Mouse (Mus musculus): ENCODE data around the gene Igf2r.

Igf2r gene

DNA sequence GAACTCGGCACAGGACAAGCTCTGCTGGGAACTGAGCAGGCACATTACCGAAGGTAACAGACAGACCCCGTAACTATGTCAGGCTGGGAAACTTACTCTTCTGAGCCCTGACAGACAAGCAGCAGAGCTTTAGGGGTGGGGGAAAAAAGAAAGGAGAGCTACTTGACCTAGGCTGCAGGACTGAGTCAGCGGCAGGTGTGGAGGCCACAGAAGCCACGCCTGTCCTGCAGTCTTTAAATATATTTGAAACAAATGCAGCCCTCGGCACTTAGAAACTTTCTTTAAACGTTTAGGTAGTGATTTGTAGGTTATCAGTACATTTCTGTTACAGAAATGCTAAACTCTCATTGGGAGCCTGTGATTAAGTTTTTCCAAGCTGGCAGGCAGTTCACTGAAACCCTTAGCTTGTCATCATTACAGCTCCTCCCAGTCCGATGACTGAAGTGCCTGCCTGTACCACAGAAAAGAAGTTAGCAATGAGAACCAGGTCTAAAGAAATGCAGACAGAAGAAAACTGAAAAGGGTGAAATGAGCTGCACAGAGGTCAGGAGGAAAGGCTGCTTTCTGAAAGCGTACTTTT, 18.8 kb downstream of the Igf2r start:
- no peak for DNase-seq (ENCODE audit: low spot score in 2 of 2)

DNA sequence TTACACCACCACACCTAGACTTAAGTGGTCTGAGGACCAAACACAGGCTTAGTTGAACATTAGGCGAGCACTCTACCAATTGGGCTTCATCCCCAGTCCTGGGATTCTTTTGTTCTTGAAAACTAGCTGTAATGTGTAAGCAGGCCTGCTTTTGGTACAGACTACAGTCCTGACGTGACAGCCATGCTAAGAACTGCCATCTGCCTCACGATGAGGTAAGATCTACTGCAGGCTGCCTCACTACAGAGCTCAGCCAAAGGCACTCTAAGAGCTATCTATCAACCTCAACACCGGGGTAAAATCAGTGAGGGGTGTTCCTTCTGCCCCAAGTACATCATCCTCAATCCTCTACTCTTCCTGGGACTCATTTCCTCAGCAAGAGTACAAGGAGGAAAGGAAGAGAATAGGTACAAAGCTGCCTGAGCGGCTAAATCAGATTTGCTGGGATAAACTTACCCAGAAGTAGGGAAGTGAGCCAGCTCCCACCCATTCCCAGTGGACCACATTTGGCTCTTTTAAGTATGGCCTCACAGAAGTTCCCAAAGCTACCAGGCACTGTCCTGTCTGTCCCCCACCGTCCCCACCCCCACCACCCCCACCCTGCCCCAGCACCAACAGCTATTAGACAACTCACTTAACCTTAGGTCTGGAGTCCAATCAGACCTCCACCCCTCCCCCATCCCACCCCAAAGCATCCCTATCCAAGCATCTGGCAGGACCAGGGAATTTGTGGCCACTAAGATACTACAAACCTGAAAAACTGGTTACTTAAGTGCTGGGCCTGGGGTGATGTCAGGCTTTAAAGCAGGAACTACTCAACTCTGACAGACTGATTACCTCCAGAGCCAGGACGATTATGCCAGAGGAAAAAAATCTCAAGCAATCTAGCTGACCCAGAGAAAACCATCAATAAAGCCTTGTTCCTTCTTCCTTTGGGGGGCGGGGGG, 19.8 kb downstream of the Igf2r start:
- no peak for DNase-seq (ENCODE audit: low spot score in 2 of 2)

DNA sequence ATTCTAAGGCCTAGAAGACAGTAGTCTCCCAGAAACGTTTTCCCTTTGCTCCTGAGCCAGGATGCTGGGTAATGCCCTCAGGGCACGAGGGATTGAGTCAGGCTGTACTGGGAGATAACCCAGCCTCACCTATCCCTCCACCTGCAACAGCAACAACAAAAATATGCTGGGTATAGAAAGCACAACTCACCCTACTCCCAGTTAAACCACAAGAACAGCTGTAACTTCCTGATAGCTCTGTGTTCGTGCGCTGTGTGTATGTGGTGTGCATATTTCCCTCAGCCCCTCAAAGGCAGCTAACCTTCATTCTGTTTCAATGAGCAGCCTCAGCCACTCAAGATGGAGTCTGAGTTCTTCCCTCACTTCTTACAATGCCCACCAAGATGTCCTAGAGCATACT, 23.7 kb downstream of the Igf2r start:
- DNase-seq (ENCODE audit: low spot score in 2 of 2), result no peak

DNA sequence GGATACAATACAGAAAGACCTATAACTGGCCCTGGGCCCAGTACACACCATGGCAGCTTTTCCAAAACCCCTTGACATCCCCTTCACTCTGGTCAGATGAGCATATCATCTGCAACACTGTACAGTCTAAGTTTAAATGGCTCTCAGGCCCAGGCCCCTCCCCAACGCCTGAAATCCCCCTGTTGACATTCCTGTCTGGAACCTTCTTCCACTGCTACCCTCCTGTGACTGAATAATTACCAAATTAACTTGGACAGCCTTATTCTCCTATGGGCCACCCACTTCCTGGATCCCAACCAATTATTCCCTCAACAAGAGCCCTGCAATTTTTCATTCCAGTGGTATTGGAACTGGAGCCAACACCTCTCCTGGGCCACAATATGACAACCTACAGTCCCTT, 25.4 kb downstream of the Igf2r start:
- DNase-seq (ENCODE audit: low spot score in 2 of 2), result no peak

DNA sequence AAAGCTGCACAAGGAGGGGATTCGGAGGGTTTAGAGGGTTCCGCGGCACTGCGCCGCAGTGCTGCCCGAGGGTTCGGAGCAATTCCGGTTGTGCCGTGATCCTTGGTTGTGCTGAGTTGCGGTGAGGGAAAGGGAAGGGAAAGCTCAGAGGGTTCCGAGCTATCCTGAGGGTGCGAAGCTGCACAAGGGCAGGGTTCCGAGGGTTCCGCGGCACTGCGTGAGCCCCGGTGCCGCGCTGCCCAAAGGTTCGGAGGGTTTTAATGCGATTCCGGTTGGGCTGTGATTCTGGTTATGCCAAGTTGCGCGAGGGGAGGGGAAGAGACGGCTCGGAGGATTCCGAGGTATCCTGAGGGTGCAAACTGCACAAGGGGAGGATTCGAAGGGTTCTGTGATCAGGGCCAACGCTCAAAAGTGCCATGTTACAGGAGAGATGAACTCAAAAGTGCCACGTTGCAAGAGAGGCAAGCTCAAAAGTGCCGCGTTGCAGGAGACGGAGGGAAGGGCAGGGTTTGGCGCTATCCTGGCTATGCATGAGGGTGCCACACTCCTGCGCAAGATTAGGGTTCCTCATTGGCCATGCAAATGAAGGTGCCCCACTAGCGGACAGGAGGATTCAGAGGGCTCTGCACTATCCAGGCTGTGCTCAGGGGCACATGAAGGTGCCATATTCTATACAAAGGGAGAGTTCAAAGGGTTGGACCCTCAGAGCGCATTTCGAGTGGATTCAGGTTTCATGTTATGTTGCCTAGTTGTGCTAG, 27.1 kb downstream of the Igf2r start:
- no peak for DNase-seq (ENCODE audit: low spot score in 2 of 2)

DNA sequence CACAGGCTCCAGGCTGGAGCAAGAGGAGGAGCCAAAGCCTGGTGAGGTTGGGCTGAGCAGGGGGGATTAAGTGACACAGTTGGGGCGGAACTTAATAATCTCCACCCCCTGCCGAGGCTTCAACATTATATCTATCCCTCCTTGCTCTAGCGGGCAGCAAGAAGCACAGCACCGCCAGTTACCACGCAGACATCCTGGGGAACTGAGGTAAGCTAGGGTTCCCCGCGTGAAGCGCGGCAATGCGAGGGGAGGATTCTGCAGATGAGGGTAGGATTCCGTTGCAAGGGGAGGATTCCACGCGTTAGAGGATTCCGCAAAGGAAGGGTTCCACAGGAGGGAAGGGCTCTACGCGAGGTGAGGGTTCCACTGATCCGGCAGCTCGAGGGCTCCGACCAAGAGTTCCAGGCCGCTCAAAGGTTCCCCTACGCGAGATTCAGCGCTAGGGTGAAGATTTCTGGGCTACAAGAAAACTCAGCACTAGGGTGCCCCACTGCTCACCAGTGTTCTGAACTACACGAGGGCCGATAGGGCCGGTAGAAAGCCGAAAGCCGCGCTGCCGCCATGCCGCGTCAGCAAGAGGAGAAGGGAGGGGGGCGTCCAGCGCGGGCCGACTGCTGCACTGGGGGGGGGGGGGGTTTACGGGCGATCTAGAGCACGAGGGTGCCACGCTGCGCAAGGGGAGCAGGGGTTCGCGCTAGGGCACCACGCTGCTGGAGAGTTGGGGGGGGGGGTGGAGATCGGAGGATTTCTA, 28.1 kb downstream of the Igf2r start:
- DNase-seq (ENCODE audit: low spot score in 2 of 2), result peak in 1 of 2 experiments; percentile 41

DNA sequence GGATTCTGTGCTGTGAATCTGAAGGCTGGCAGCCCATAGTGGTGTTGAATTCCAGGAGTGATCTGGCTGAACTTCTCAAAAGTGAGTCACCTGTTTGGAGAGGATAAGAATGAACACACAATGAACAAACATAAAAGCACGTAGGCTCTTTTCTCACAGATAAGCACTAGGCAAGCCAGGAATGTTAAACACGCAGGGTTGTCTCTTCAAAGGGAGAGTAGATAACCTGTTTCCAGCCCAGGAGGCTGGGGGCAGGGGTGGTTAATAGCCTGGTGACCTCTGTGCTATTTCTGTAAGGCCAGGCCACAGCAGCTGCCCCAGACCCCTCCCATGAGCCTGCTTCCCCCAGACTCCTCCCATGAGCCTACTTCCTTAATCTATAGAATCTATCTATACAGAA, 29.1 kb downstream of the Igf2r start:
- no peak for DNase-seq (ENCODE audit: low spot score in 2 of 2)

DNA sequence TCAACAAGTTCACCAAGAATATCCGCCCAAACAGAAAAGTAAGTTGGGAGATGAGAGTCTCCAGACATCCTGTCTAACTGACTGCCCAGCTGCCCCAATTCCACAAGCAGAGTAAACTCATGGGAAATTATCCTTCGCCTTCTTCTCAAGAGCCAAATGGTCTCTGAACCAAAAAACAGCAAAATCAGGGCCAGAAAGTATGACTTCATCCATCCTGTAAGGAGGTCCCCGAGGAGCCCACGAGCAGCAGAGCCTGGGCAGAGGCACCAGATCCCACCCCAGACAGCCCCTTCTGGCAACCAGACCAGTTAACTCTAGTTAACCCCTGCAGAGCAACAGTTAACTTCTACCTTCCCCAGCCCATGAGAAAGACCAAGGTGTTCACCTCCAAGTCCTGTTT, 29.9 kb downstream of the Igf2r start:
- DNase-seq (ENCODE audit: low spot score in 2 of 2), result no peak

DNA sequence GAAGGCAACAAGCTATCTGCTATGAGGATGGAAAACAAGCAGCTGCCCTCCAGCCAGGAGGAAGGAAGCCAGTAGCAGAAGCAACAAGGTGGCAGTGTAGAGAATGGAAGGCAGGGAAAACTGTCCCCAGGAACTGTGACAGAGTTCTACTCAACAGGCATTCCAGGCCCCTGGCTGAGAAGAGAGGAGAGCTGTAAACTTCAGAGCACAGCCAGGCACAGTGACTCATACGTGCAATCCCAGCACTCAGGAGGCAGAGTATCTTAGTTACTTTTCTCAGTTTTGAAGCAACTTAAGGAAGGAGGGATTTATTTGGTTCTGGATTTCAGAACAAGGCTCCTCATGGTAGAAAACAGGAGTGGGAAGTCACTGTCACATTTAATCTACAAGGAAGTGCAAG, 31.5 kb downstream of the Igf2r start:
- DNase-seq (ENCODE audit: low spot score in 2 of 2), result no peak

DNA sequence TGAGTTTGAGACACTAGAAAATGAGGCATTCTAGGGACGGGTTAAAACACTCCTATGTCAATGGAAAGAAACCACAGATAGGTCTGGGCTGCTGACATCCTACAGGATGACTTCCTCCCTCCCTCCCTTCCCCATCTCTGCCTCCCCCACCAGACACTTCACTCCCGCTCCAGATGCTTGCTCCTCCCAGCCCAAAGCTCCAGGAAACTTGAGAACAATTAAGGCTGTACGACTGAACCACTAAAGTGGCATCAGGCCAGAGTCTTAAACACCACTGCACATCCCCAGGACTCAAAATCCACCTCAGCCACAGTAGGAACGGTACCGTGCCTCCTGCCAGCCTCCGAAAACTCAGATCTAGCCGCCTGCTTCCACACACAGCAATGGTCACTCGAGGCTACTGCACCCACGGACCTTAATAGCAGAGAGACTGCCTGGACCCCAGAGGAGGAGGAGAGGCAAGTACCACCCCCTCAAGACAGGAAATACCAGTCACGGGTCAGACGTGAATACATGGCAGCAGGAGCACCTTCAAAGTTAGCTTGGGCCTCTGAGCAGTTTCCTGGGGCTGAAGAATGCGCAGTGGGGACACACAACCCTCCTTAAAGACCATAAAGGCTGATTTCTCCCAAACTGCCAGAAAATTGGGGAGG, 35.1 kb downstream of the Igf2r start:
- no peak for DNase-seq (ENCODE audit: low spot score in 2 of 2)

DNA sequence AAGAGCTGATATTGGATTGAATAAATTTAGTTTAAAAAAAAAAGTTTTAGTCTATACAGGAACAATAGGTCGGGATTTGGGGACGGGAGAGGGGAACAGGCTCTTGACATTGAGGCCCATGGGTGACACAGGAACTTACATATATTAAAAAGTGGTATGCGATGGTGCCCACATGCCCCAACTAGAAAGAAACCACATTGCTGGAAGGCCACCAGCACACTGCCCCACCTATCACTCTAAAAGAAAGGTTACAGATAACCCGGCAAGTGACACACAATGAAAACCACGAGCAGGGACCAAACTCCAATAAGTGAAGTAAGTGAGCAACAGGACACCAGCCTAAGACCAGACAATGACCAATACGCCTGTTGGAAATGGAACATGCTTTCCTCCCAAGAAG, 36.3 kb downstream of the Igf2r start:
- DNase-seq (ENCODE audit: low spot score in 2 of 2), result no peak

DNA sequence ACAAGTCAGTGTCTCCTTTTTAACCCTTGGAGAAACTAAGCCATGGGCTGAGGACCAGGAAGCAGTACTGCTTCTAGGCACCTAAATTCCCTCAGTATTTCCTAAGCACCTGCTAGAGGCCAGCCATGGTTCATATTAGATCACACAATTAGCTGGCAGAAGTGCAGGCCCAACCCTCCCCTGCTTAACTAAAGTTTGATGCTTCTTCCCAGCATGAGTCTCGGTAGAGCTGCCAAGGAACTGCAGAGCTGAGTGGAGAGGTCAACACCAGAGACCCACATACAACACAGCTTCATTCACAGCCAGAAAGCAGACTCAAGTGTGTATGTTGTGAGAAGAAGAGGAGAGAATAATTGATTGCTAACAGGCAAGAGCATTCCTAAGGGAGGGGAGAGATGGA, 40.9 kb downstream of the Igf2r start:
- no peak for DNase-seq (ENCODE audit: low spot score in 2 of 2)

DNA sequence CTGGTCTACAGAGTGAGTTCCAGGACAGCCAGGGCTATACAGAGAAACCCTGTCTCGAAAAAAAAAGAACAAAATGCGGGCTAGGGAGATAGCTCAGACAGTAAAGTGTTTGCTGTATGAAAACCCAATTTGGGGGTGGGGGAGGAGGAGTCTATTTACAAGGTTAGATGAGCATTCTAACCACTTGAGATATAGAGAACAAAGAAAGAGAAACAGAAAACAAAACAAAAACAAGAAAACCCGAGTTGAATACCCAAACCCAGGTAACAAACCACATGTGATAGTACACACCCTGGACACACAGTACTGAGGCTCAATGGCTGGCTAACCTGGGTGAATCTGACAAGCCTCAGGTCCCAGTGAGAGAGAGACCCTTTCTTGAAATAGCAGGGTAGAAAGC, 41.7 kb downstream of the Igf2r start:
- DNase-seq (ENCODE audit: low spot score in 2 of 2), result no peak

DNA sequence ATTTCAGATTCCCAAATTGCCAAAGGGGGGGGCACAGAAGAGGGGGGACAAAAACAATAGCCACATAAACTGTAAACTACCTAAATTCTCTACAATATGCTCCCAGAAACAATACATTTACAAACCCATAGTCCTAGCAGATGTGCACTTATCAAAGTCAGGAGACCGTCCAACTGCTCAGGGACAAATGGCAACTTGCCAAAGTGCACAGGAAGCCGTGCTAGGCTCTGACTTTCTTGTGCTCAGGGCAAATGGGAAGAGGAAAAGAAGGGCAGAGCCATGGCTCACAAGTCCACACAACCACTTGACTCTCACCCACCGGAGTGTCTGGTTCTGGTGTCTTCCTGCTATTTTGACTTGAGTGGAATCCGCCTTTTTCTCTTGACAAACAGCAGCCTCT, 43.6 kb downstream of the Igf2r start:
- DNase-seq (ENCODE audit: low spot score in 2 of 2), result no peak

DNA sequence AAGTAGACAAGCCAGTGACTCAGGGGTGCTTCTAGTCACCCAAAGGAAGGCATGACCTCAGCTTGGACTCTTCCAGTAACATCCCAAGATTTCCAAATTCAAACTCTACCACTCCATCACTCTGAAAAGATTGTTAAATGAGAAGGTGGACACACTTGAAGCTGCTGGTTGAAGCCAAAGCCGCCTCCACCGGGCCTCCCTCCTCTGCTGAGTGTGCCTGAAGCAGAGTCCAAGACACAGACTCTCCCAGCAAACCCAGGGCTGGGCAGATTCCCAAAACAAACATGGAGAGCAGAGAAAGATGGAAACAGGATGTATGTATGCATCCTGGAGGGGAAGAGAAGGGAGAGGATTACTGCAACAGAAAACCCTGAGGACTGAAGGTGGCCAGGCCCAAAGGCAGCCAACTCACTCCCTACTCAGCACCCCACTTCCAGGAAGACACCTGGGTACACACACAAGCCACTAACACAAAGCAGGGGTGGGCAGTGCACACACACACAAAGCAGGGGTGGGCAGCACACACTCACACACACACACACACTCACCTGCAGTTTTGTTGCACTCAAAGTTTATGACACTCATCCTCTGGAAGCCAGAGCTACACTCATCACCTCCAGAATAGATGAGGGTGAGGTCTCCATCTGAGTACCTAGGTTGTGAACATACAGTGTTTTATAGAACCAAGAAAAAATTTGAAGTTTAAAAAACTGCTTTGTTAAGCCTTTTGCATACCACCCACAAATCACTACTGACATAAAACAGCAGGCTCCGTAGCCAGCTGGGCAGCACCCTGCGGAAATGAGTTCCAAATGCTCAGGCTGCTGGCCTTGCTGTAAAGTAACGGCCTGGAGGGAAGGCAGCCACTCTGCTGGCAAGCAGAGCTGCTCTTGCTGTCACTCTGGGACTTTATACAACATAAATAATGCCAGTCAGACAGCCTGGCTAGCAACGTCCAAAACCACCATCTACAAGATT, 44.4 kb downstream of the Igf2r start:
- DNase-seq (ENCODE audit: low spot score in 2 of 2), result no peak

DNA sequence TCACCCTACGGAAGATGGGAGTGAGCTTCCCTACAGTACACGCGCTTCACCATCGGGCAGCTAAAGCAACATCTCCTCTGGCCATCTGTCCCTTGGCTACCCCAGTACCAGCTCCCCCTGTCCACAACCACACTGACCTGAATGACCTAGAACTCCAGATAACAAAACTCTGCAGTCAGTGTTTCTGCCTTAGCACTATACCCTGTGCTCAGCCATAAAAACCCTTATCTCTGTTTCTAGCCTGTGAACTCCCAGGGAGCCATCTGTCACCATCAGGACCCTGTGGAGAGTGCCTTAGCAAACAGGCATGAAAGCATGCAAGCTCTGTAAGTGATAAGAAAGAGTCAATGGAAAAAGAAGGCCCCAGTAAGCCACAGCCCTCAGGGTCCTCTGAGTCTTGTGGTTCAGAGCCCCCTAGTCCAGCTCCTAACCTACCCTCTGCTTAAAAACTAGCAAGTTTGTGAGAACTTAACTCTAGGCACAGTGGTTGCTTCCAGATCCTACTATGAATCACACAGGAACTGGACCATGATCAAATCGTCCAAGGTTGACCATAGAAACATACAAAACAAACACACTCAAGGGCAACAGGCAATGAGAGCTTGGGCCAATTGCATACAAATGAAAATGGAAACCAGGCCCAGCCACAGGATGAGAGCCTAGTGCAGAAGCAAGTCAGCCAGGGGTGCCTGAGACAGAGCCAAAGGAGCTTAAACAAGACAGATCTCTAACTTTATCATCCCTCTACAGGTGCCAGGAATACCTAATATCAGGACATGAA, 45.3 kb downstream of the Igf2r start:
- no peak for DNase-seq (ENCODE audit: low spot score in 2 of 2)

DNA sequence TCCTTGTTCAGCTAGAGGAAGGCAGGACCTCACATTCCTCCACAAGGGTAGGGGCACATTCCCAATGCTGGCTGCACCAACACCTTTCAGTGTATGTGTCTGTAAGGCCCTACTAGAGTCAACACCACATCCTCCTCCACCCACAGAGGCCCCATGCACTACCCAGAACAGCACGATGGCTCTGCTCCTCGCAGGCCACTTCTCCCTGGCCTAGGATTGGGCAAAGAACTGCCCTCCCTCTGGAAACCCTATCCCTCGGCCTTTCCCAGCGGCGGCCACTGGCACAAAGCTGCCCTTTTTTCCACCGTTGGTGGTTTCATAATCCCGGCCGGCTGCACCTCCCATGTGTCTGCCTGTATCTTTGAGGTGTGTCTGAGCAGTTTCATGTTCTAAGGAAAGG, 46.8 kb downstream of the Igf2r start:
- no peak for DNase-seq (ENCODE audit: low spot score in 2 of 2)

DNA sequence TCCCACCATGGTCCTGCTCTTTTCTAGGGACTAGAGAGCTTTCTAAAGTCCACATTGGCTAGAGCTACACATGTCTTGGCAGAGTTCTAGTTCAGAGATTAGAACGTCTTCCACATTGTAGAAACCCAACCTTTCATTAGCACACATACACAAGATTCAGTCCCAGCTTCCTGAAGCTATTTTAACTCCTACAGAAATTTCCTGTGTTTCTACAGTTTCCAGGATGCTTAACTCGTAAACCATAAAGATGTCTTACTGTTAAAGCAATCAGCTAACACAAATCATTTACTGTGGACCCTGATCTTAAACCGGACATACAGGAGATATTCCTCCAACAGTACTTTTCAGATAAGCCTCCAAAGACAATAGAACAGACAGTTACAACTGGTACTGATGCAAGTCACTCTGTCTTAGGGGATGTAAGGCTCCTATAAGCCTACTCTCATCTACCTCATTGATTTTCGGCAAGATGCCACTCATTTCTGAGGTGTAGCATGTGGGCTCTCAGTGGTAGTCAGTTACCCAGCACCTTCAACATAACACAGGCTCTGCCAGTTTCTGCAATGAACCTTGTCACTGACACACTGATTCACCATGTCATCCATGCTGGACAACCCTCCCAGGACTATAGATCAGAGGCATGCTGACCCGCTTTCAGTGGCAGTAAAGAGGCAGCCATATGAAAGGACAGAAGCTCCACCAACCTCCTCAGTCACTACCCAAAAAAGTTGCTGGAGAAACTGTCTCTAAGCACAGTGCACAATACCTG, 48.2 kb downstream of the Igf2r start:
- DNase-seq (ENCODE audit: low spot score in 2 of 2), result no peak

DNA sequence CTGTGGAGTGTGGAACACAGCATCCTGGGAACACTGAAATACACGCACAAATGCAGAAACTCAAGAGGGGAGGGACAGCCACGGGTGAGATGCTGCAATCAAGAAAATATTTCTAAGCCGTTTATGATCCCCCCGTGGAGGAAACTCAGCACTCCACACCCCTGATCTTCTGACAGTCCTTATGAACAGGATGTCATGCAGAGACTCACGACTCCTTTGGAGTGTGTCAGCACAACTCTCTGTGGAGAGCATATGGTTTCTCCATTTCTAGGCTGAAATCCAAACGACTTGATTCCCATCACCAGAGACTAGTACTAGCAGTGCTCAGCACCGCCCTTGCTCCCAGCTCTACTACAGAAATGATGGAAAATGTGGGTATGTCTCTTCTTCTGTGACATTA, 51.2 kb downstream of the Igf2r start:
- DNase-seq (ENCODE audit: low spot score in 2 of 2), result no peak

Measured in frontal cortex, postnatal 10 days (tissue).